Mouse (Mus musculus) CH12.LX (cell line): ENCODE measurements around the gene Epop.

Source experiments
- CTCF ChIP-seq, 2 experiments: IDR thresholded peaks in 1 of 2; conservative IDR thresholded peaks in 1 of 2; 2 replicates each; pipeline ENCODE4 v1.5.1; 2011 to 2012; ENCODE audit warnings: low read depth in 2 of 2, low read length in 2 of 2, improper control_type of control experiment in 1 of 2, inconsistent platforms in 1 of 2, mild to moderate bottlenecking in 1 of 2, moderate library complexity in 1 of 2
- E2F4 ChIP-seq: IDR thresholded peaks from 2 replicates; pipeline ENCODE4 v1.6.1; 2011; ENCODE audit warnings: low read depth, low read length, improper control_type of control experiment; ENCODE audit not compliant: insufficient replicate concordance
- EP300 ChIP-seq: IDR thresholded peaks from 2 replicates; pipeline ENCODE4 v1.6.1; 2011; ENCODE audit warnings: low read length, improper control_type of control experiment
- GABPA ChIP-seq: IDR thresholded peaks from 2 replicates; pipeline ENCODE4 v1.6.1; 2012; ENCODE audit warnings: low read depth, low read length, improper control_type of control experiment, inconsistent platforms; ENCODE audit not compliant: insufficient replicate concordance
- JUND ChIP-seq: conservative IDR thresholded peaks from 2 replicates; pipeline ENCODE4 v1.6.1; 2011; ENCODE audit warnings: low read depth, low read length, improper control_type of control experiment
- MAZ ChIP-seq: IDR thresholded peaks from 2 replicates; pipeline ENCODE4 v1.6.1; 2012; ENCODE audit warnings: low read depth, mild to moderate bottlenecking, inconsistent platforms, low read length, improper control_type of control experiment, moderate library complexity
- MYC ChIP-seq: IDR thresholded peaks from 2 replicates; pipeline ENCODE4 v1.6.1; 2011; ENCODE audit warnings: low read depth, mild to moderate bottlenecking, improper control_type of control experiment, low read length
- POLR2A ChIP-seq: IDR thresholded peaks from 2 replicates; pipeline ENCODE4 v1.6.1; 2011; ENCODE audit warnings: low read depth, mild to moderate bottlenecking, improper control_type of control experiment, low read length
- RAD21 ChIP-seq: IDR thresholded peaks from 2 replicates; pipeline ENCODE4 v1.6.1; 2011; ENCODE audit warnings: low read depth, mild to moderate bottlenecking, low read length, improper control_type of control experiment, moderate library complexity

- TF ChIP-seq MYC (no peak), MAZ (no peak), POLR2A (no peak), GABPA (no peak), RAD21 (no peak), E2F4 (no peak), EP300 (no peak), CTCF (conservative IDR thresholded peaks at IDR 0.05 in 1 of 2, IDR thresholded peaks at IDR 0.05 in 1 of 2; ENCODE audit: low read depth in 2 of 2, low read length in 2 of 2) (no peak), JUND (no peak)
Measured at GRCm38 (mm10) chr11:97578286-97578685, 51.2 kb downstream of the Epop start.
